Mouse (Mus musculus) forebrain, embryonic 14.5 days (tissue): ENCODE measurements at regions not wholly inside any gene's neighbourhood (a gene's known extent, or its start where the extent isn't known, plus 50 kb on each side); places are given as distances from the start of the nearest gene placed in this dataset.

ENCODE experiments used
- ATAC-seq: fragments of 200-750 bp; cut with Nextera tagmentation; 2 replicates; pipeline ENCODE4 v1.8.0; 2017; ENCODE audit warnings: mild to moderate bottlenecking, moderate library complexity
- DNase-seq: peaks from one replicate; pipeline ENCODE4 v3.0.0-alpha.2; 2015; ENCODE audit warnings: low spot score
- H3K27ac ChIP-seq: fragments of 300-500 bp; sonication (generic); 2 replicates; pipeline ENCODE4 v1.5.1; 2014; ENCODE audit warnings: low read depth, mild to moderate bottlenecking, control low read depth, low read length, moderate library complexity
- H3K27me3 ChIP-seq: fragments of 300-500 bp; sonication (generic); replicated peaks from 2 replicates; pipeline ENCODE4 v1.6.1; 2014; ENCODE audit warnings: low read length, control low read depth, mixed read lengths; ENCODE audit not compliant: control insufficient read depth, insufficient read depth
- H3K36me3 ChIP-seq: fragments of 300-500 bp; sonication (generic); 2 replicates; pipeline ENCODE4 v1.6.1; 2014; ENCODE audit warnings: low read length, control low read depth; ENCODE audit not compliant: control insufficient read depth, insufficient read depth
- H3K4me1 ChIP-seq: fragments of 300-500 bp; sonication (generic); 2 replicates; pipeline ENCODE4 v1.6.1; 2014; ENCODE audit warnings: antibody characterized with exemption, low read length, control low read depth; ENCODE audit not compliant: control insufficient read depth, insufficient read depth
- H3K4me2 ChIP-seq: fragments of 300-500 bp; sonication (generic); 2 replicates; pipeline ENCODE4 v1.6.1; 2014; ENCODE audit warnings: mild to moderate bottlenecking, control low read depth, low read length
- H3K4me3 ChIP-seq: fragments of 300-500 bp; sonication (generic); 2 replicates; pipeline ENCODE4 v1.5.1; 2014; ENCODE audit warnings: low read depth, low read length, control low read depth
- H3K9ac ChIP-seq: fragments of 300-500 bp; sonication (generic); 2 replicates; pipeline ENCODE4 v1.6.1; 2014; ENCODE audit warnings: mild to moderate bottlenecking, low read length, control low read depth, moderate library complexity
- H3K9me3 ChIP-seq: fragments of 300-500 bp; sonication (generic); replicated peaks from 2 replicates; pipeline ENCODE4 v1.6.1; 2016; ENCODE audit warnings: low read length, control low read depth, mixed read lengths; ENCODE audit not compliant: control insufficient read depth
- WGBS: fragments of 180-500 bp; shearing (Covaris S2); extraction: QIAGEN DNeasy Blood & Tissue Kit; methylation state at CpG from one replicate; pipeline ENCODE4 v1.1.7; 2014; 5-methylcytosine and 5-hydroxymethylcytosine counted together

DNA sequence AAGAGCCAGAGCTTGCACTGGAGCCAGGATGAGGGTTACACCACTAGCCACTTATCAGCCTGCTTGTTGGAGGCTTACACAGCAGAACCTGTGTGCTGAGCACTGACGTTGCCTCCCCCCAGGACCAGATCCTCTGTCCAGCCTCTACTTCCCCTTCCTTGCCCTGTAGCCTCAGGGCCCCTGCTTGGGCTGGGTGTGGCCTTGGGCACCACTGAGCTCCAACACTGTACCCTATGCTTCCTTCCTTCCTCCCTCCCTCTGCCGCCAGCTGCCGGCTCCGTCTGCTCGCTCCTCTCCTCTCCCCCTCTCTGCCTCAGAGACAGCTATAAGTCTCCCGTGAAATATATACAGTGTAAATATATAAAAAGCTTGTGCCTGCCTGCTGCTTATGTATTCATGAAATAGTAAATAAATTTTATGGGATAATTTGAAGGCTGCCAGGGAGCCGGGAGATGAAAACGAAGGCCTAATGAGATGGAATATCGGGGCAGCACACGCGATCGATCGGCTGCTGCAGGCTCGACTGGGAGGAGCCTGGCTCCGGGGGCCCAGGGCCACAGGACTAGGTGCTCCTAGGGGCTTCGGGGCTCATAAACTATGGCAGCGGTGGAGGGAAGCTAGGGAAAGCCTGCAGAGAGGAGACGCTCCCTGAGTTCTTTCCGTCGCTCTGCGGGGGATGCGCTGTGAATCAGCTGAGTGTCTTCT is 135.6 kb downstream of the Rbm19 start:
- no peaks in the 10 kb centered on the region; the same call in 1 of the 2 replicates for H3K4me1 ChIP-seq
- H3K27me3 ChIP-seq: peaks cover 6% of the 10 kb centered on the region; the same call in 1 of the 2 replicates
- peak overlapping the region; percentile 39; the same call in 1 of the 2 replicates for H3K27ac ChIP-seq
- H3K36me3 ChIP-seq: no peaks in the 10 kb centered on the region
- DNase-seq (peak; percentile 72), ATAC-seq (peak; percentile 88)
- H3K4me2 ChIP-seq: peak overlapping the region; percentile 39
- 21% methylated on average over 22 of the region's 22 CpGs for WGBS
- H3K4me3 ChIP-seq: no peak overlapping the region; the same call in 1 of the 2 replicates
- H3K9ac ChIP-seq: 0 out of 2 replicates have a peak overlapping the region, but pooled peaks have one; percentile 41
- H3K9me3 ChIP-seq: no peaks in the 10 kb centered on the region

GRCm38 (mm10) chr5:120252551-120252950 is 136.3 kb downstream of the Rbm19 start:
- no peak overlapping the region; the same call in 1 of the 2 replicates for H3K4me3 ChIP-seq
- DNase-seq: peak; percentile 76
- no peak overlapping the region for H3K9ac ChIP-seq
- peak; percentile 52; the same call in 1 of the 2 replicates for ATAC-seq
- no peak overlapping the region for H3K27ac ChIP-seq
- H3K27me3 ChIP-seq: peaks cover 6% of the 10 kb centered on the region; the same call in 1 of the 2 replicates
- no peaks in the 10 kb centered on the region for H3K36me3 ChIP-seq
- no peaks in the 10 kb centered on the region; the same call in 1 of the 2 replicates for H3K4me1 ChIP-seq
- WGBS: 9% methylated on average over 8 of the region's 8 CpGs
- peak overlapping the region; percentile 39 for H3K4me2 ChIP-seq
- no peaks in the 10 kb centered on the region for H3K9me3 ChIP-seq

DNA sequence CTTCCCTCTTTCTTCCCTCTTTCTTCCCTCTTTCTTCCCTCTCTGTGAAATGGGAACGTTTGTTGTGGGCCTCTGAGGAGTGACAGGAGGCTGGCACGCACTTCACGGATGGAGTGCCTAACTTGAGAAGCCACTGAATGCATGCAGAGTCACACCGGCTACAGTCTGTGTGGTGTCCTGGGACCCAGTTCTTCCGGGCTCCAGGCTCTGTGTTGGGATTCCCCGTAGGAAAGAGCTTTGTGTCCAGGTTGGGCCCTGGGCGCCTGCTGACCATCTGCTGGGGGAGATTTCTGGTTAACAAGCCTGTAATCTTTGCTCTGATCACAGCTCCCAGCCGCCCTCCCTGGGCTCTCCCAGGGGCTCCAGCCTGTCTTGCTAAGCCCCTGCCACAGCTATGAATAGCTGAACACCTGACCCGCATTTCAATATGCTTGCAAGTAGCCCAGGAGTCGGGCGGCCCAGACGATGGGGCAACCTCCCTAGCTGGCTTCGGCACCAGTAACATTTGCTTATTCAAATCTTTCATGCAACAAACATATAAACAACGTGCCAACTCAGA is 146.5 kb downstream of the Rbm19 start:
- Histone ChIP-seq H3K27ac (no peak overlapping the region), H3K4me2 (no peak overlapping the region), H3K9ac (no peak overlapping the region), H3K4me1 (no peaks in the 10 kb centered on the region; the same call in 1 of the 2 replicates), H3K9me3 (no peaks in the 10 kb centered on the region), H3K36me3 (no peaks in the 10 kb centered on the region), H3K4me3 (no peak overlapping the region), H3K27me3 (no peaks in the 10 kb centered on the region)
- WGBS: 24% methylated on average over 14 of the region's 14 CpGs
- DNase-seq: no peak
- ATAC-seq: no peak; the same call in 1 of the 2 replicates

GRCm38 (mm10) chr5:120269416-120269860 is 153.2 kb downstream of the Rbm19 start:
- Histone ChIP-seq H3K4me1 (peaks cover 16% of the 10 kb centered on the region), H3K27me3 (no peaks in the 10 kb centered on the region), H3K4me2 (peak overlapping the region; percentile 24), H3K4me3 (no peak overlapping the region), H3K27ac (peak overlapping the region; percentile 70; the same call in 1 of the 2 replicates), H3K36me3 (no peaks in the 10 kb centered on the region), H3K9me3 (no peaks in the 10 kb centered on the region), H3K9ac (peak overlapping the region; percentile 43)
- peak; percentile 61 for DNase-seq
- WGBS: 12% methylated on average over 22 of the region's 22 CpGs
- ATAC-seq: peak; percentile 68; the same call in 1 of the 2 replicates

GRCm38 (mm10) chr5:120270887-120271616 is 154.8 kb downstream of the Rbm19 start:
- Histone ChIP-seq H3K9me3 (no peaks in the 10 kb centered on the region), H3K9ac (no peak overlapping the region), H3K27me3 (no peaks in the 10 kb centered on the region), H3K4me1 (peaks cover 16% of the 10 kb centered on the region), H3K4me3 (no peak overlapping the region), H3K27ac (peak overlapping the region; percentile 5; the same call in 1 of the 2 replicates), H3K4me2 (0 out of 2 replicates have a peak overlapping the region, but pooled peaks have one; percentile 12), H3K36me3 (no peaks in the 10 kb centered on the region)
- WGBS: 31% methylated on average over 14 of the region's 14 CpGs
- peak; percentile 34; the same call in 1 of the 2 replicates for ATAC-seq
- DNase-seq: peak; percentile 64

DNA sequence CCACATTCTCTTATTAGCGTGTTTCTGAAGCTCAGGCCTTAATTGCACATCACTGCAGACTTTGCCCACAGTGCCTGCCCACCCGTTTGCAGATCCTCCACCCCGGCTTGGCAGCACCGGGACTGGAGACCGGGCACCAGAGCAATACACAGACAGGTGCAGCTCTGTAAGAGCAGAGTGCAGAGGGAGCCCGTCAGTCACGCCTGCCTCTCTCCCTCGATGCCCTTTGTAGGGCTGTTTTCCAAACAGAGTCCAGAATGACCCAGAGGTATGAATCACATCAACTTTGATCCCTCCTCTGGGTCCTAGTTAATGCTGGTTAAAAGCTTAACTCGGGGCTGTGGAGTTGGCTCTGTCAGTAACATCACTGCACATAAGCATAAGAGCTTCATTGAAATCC is 155.3 kb upstream of the Lhx5 start:
- peaks cover 4% of the 10 kb centered on the region for H3K4me1 ChIP-seq
- WGBS: 70% methylated on average over 9 of the region's 9 CpGs
- no peak overlapping the region for H3K4me3 ChIP-seq
- DNase-seq (no peak), ATAC-seq (no peak)
- 0 out of 2 replicates have a peak, but pooled peaks cover 4% of the 10 kb centered on the region for H3K27me3 ChIP-seq
- H3K9ac ChIP-seq: no peak overlapping the region
- H3K9me3 ChIP-seq: no peaks in the 10 kb centered on the region
- H3K36me3 ChIP-seq: no peaks in the 10 kb centered on the region
- H3K4me2 ChIP-seq: no peak overlapping the region
- no peak overlapping the region for H3K27ac ChIP-seq

GRCm38 (mm10) chr5:120280321-120280720 is 151.2 kb upstream of the Lhx5 start:
- DNase-seq (no peak), ATAC-seq (no peak)

GRCm38 (mm10) chr5:120280991-120281602 is 150.4 kb upstream of the Lhx5 start:
- Histone ChIP-seq H3K9me3 (no peaks in the 10 kb centered on the region), H3K4me1 (peaks cover 7% of the 10 kb centered on the region; the same call in 1 of the 2 replicates), H3K4me2 (no peak overlapping the region), H3K36me3 (no peaks in the 10 kb centered on the region), H3K27ac (no peak overlapping the region), H3K27me3 (peaks cover 12% of the 10 kb centered on the region; the same call in 1 of the 2 replicates), H3K4me3 (no peak overlapping the region), H3K9ac (no peak overlapping the region)
- no peak for DNase-seq
- 9% methylated on average over 21 of the region's 22 CpGs for WGBS
- ATAC-seq: no peak

More at GRCm38 (mm10) chr5:120280321-120280720, 151.2 kb upstream of the Lhx5 start:
- H3K27me3 ChIP-seq: peaks cover 12% of the 10 kb centered on the region; the same call in 1 of the 2 replicates
- H3K27ac ChIP-seq: no peak overlapping the region
- peaks cover 7% of the 10 kb centered on the region; the same call in 1 of the 2 replicates for H3K4me1 ChIP-seq
- H3K9ac ChIP-seq: no peak overlapping the region
- H3K9me3 ChIP-seq: no peaks in the 10 kb centered on the region
- WGBS: 5% methylated on average over 13 of the region's 13 CpGs
- no peaks in the 10 kb centered on the region for H3K36me3 ChIP-seq
- no peak overlapping the region for H3K4me3 ChIP-seq
- H3K4me2 ChIP-seq: peak overlapping the region; percentile 21; the same call in 1 of the 2 replicates
